ENCODE assay signal across 12 mouse cellular contexts in the genomic region with DNA sequence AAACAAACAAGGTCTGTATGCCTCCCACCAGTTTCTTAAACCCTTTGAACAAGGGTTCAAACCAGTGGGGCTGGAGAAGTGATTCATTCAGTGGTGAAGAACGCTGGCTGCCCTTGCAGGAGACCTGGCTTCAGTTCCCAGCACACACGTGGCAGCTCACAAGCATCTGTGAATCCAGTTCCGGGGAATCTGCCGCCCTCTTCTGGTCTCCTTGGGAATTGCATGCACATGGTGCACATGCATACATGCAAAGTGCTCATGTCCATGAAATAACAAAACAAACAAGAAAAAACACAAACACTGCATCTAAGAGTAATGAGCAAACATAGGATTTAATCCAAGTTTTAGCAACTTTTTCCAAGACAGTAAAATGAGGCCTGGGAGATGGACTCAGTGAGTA.
DNase-seq lines count a peak whose midpoint lies in the region; ATAC-seq and TF ChIP-seq lines count a peak whose summit lies in the region.
"Had no signal": no experiment of that assay in that cellular context is flagged by ENCODE, and none has a peak within 500 bp of the region (broad histone marks: within the 10 kb centered on the region; RNA-seq: fewer than 3 reads in every experiment).

No protein-coding gene starts in this region.

- ATAC-seq in CD4-positive, CD25-positive, alpha-beta regulatory T cell, adult 4 months = no peak
- ATAC-seq: activated CD4-positive, CD25-positive, alpha-beta regulatory T cell, adult 4 months; midbrain, embryonic 16.5 days had no signal

- no peaks in the 10 kb centered on the region for H3K27me3 ChIP-seq in liver, adult 2 months (ENCODE audit: control insufficient read depth, insufficient read depth, low read length)

- WGBS in liver, adult 2 months = 81% methylated on average over 4 of the region's 4 CpGs

- no peaks in the 10 kb centered on the region for H3K36me3 ChIP-seq in liver, adult 2 months (ENCODE audit: control insufficient read depth, insufficient read depth, low read length)

- DNase-seq in CD4-positive, CD25-positive, alpha-beta regulatory T cell, adult 2 months (ENCODE audit: low read depth, low spot score) = peak; percentile 35
- no peak for DNase-seq in liver, adult 2 months (ENCODE audit: extremely low read depth, low read depth, low spot score)
- DNase-seq in liver (no peak), 3T3-L1 (ENCODE audit: low read depth, low spot score) (peak; percentile 36), ZHBTc4 (ENCODE audit: low read depth, low spot score) (peak; percentile 82)
- no peak for DNase-seq in embryo, embryonic 9.5 days (ENCODE audit: extremely low spot score)
- no peak for DNase-seq in adrenal gland, postnatal 36 days
- DNase-seq: embryo, embryonic 11 days; left cerebral cortex, postnatal 4 days had no signal

- no peak overlapping the region for H3K27ac ChIP-seq in liver, adult 2 months (replicated peaks; ENCODE audit: insufficient read depth, low read depth, low read length)

- peak; percentile 38 for TF ChIP-seq CTCF in liver, adult 2 months (IDR thresholded peaks at IDR 0.05; ENCODE audit: low read depth, low read length)

- no peak overlapping the region for H3K4me3 ChIP-seq in liver, adult 2 months (ENCODE audit: insufficient read depth, low read depth, low read length)

- no peaks in the 10 kb centered on the region for H3K4me1 ChIP-seq in liver, adult 2 months (ENCODE audit: control insufficient read depth, insufficient read depth, low read length)

- no peaks in the 10 kb centered on the region for H3K79me2 ChIP-seq in liver, adult 2 months (ENCODE audit: control insufficient read depth, insufficient read depth, low read length)

- no peak for TF ChIP-seq POLR2A in liver, adult 2 months (IDR thresholded peaks at IDR 0.05; ENCODE audit: extremely low read depth, insufficient read depth, low read length)

- no peak overlapping the region for H3K9ac ChIP-seq in liver, adult 2 months (ENCODE audit: low read depth, low read length)

Comparison
In these comparisons a context has a peak if more than half of its experiments do, and no peak if none do; other contexts are left out.
1. DNase-seq: peak in CD4-positive, CD25-positive, alpha-beta regulatory T cell, adult 2 months (single experiment), 3T3-L1 (single experiment) and ZHBTc4 (single experiment); none in liver, adult 2 months (single experiment), liver (single experiment), embryo, embryonic 9.5 days (single experiment) and adrenal gland, postnatal 36 days (0 of 2).